Mouse (Mus musculus): ENCODE measurements around the gene Asap2. TPM values are rescaled to one million over a fixed set of nuclear protein-coding genes. Genes with fewer than 3 reads are reported as not detected.

Asap2 gene
- polyA plus RNA-seq, 2 experiments, result 1.0 to 2.0 TPM

DNA sequence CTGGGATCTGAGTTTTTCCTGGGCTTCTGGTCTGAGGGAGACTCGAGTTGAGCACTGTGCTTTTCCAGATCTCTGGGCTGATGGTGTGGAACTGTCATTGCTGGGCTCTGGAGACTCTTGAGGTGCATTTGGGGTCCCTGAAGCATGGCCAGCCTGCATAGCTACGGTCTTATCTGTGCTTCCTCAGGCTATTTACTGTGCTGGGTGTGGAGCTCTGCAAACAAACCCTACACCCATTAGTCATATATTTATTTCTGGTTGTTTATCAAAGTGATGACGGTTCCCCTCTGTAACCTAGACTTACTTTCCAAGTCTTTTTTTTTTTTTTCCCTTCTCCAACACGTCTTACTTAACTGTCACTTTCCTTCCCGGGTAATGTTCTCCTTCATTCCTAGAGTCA is 154.3 kb downstream of the Asap2 start:
- Histone ChIP-seq H3K4me2 (ENCODE audit: low read depth) (peak overlapping the region; percentile 40), H3K9me3 (ENCODE audit: control insufficient read depth, low read length) (no peaks in the 10 kb centered on the region), H3K4me3 (ENCODE audit: insufficient read depth in 1 of 2, low read depth in 2 of 2, low read length in 2 of 2) (no peak overlapping the region), H3K4me1 (replicated peaks; ENCODE audit: control insufficient read depth in 2 of 2, insufficient read depth in 2 of 2, low read length in 1 of 2) (peaks cover 13 to 31% of the 10 kb centered on the region in 2 experiments; a peak in 3 of 4 replicates), H3K9ac (replicated peaks) (no peak overlapping the region), H3K27me3 (ENCODE audit: control insufficient read depth, insufficient read depth, low read length) (no peaks in the 10 kb centered on the region), H3K36me3 (replicated peaks; ENCODE audit: control insufficient read depth, insufficient read depth, low read depth) (no peaks in the 10 kb centered on the region), H3K27ac (no peak overlapping the region)
- TF ChIP-seq EP300 (IDR thresholded peaks at IDR 0.05; ENCODE audit: low read depth), result peak; percentile 54
- no peak for TF ChIP-seq CTCF (IDR thresholded peaks at IDR 0.05; ENCODE audit: low read depth)
- peak; percentile 85 for ATAC-seq (ENCODE audit: insufficient read depth)
- WGBS (ENCODE audit: insufficient replicate concordance), result 14% methylated on average over 5 of the region's 5 CpGs
- peak in 1 of 3 experiments; percentile 36 for DNase-seq (ENCODE audit: low read depth in 3 of 3, low spot score in 3 of 3)

DNA sequence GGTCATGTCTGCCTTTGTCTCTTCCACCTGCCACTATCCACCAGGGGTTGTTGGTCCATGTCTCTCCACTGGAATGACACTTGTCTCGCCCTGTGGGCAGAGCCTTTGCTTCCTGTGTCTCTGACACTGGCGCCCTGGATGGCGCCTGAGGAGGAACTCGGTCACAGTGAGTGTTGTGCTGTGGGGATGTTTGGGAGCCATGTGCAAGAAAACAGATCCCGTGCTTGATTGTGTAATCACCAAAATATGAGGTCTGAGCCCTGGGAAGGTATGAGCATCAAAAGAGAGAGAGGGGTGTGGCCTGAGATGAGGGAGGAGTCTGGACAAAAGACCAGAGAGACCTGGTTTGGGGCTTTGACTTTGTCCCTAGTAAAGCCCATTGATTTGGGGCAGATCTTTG is 154.8 kb downstream of the Asap2 start:
- Histone ChIP-seq H3K27ac (peak overlapping the region; percentile 43; the same call in 1 of the 2 replicates), H3K27me3 (ENCODE audit: control insufficient read depth, insufficient read depth, low read length) (no peaks in the 10 kb centered on the region), H3K4me1 (replicated peaks; ENCODE audit: control insufficient read depth in 2 of 2, insufficient read depth in 2 of 2, low read length in 1 of 2) (peaks cover 13 to 31% of the 10 kb centered on the region in 2 experiments; a peak in 3 of 4 replicates), H3K9ac (replicated peaks) (no peak overlapping the region), H3K9me3 (ENCODE audit: control insufficient read depth, low read length) (no peaks in the 10 kb centered on the region), H3K4me2 (ENCODE audit: low read depth) (peak overlapping the region; percentile 40), H3K36me3 (replicated peaks; ENCODE audit: control insufficient read depth, insufficient read depth, low read depth) (no peaks in the 10 kb centered on the region), H3K4me3 (ENCODE audit: insufficient read depth in 1 of 2, low read depth in 2 of 2, low read length in 2 of 2) (no peak overlapping the region)
- peak; percentile 31; the same call in 1 of the 2 replicates for ATAC-seq (ENCODE audit: insufficient read depth)
- TF ChIP-seq CTCF (IDR thresholded peaks at IDR 0.05; ENCODE audit: low read depth) (no peak), EP300 (IDR thresholded peaks at IDR 0.05; ENCODE audit: low read depth) (no peak)
- 48% methylated on average over 5 of the region's 5 CpGs for WGBS (ENCODE audit: insufficient replicate concordance)
- no peak for DNase-seq (ENCODE audit: low read depth in 3 of 3, low spot score in 3 of 3)

DNA sequence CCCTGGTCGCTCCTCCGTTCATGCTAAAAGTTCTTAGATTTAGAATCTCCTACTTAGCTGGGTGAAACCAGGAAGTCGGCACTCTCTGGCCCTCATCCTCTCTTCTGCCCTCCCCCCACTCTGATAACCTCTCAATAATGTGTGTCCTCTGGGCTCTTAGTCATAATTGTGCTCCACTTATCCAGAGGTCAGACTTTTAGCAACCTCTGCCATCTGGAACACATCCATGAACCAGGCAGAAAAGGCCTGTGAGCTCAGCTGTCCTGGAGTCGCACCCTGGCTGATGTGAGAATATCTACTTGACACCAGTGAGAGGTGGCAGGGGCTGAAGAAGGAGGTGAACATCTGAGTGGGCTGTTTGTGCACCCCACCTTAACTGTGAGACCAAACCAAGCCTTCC is 156.6 kb downstream of the Asap2 start:
- ATAC-seq (ENCODE audit: insufficient read depth), result no peak
- DNase-seq (ENCODE audit: low read depth in 3 of 3, low spot score in 3 of 3), result no peak
- no peak overlapping the region for H3K9ac ChIP-seq (replicated peaks)
- H3K36me3 ChIP-seq (replicated peaks; ENCODE audit: control insufficient read depth, insufficient read depth, low read depth), result no peaks in the 10 kb centered on the region
- no peaks in the 10 kb centered on the region for H3K9me3 ChIP-seq (ENCODE audit: control insufficient read depth, low read length)
- no peak for TF ChIP-seq EP300 (IDR thresholded peaks at IDR 0.05; ENCODE audit: low read depth)
- no peak for TF ChIP-seq CTCF (IDR thresholded peaks at IDR 0.05; ENCODE audit: low read depth)
- H3K4me1 ChIP-seq (replicated peaks; ENCODE audit: control insufficient read depth in 2 of 2, insufficient read depth in 2 of 2, low read length in 1 of 2), result peaks cover 10 to 18% of the 10 kb centered on the region in 2 experiments; a peak in 3 of 4 replicates
- WGBS (ENCODE audit: insufficient replicate concordance), result 63% methylated on average over 4 of the region's 4 CpGs
- H3K27me3 ChIP-seq (ENCODE audit: control insufficient read depth, insufficient read depth, low read length), result no peaks in the 10 kb centered on the region
- no peak overlapping the region for H3K27ac ChIP-seq
- no peak overlapping the region for H3K4me3 ChIP-seq (ENCODE audit: insufficient read depth in 1 of 2, low read depth in 2 of 2, low read length in 2 of 2)
- no peak overlapping the region for H3K4me2 ChIP-seq (ENCODE audit: low read depth)

DNA sequence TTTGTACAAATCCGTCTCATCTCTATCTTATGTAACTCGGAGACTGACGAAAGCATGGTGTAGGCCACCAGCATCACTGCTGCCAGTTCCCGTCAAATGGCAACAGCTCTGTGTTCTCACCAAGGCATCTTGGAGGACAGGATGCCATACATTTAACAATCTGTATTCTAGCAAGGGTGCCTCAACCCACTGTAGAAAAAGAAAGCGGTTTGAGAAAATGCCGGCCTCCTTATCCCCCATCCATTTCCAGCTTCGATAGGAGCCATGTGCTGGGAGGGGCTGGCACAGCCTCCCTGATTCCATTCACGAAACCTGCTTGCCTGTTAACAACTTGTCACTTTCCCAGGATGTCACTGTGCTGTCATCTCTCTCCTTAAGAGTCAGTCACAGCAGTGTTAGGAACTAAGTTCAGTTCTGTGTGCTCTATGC is 163.0 kb downstream of the Asap2 start:
- H3K36me3 ChIP-seq (replicated peaks; ENCODE audit: control insufficient read depth, insufficient read depth, low read depth), result no peaks in the 10 kb centered on the region
- H3K4me3 ChIP-seq (ENCODE audit: insufficient read depth in 1 of 2, low read depth in 2 of 2, low read length in 2 of 2), result no peak overlapping the region
- H3K27ac ChIP-seq, result no peak overlapping the region
- no peaks in the 10 kb centered on the region for H3K9me3 ChIP-seq (ENCODE audit: control insufficient read depth, low read length)
- TF ChIP-seq EP300 (IDR thresholded peaks at IDR 0.05; ENCODE audit: low read depth) (no peak), CTCF (IDR thresholded peaks at IDR 0.05; ENCODE audit: low read depth) (no peak)
- H3K9ac ChIP-seq (replicated peaks), result no peak overlapping the region
- no peak overlapping the region for H3K4me2 ChIP-seq (ENCODE audit: low read depth)
- ATAC-seq (ENCODE audit: insufficient read depth) (no peak), DNase-seq (ENCODE audit: low read depth in 3 of 3, low spot score in 3 of 3) (no peak)
- 66% methylated on average over 8 of the region's 8 CpGs for WGBS (ENCODE audit: insufficient replicate concordance)
- no peaks in the 10 kb centered on the region for H3K27me3 ChIP-seq (ENCODE audit: control insufficient read depth, insufficient read depth, low read length)
- peaks cover 0 to 13% of the 10 kb centered on the region in 2 experiments; a peak in 2 of 4 replicates for H3K4me1 ChIP-seq (replicated peaks; ENCODE audit: control insufficient read depth in 2 of 2, insufficient read depth in 2 of 2, low read length in 1 of 2)

- Histone ChIP-seq H3K27ac (no peak overlapping the region), H3K9me3 (ENCODE audit: control insufficient read depth, low read length) (no peaks in the 10 kb centered on the region), H3K4me1 (replicated peaks; ENCODE audit: control insufficient read depth in 2 of 2, insufficient read depth in 2 of 2, low read length in 1 of 2) (peaks cover 0 to 14% of the 10 kb centered on the region in 2 experiments; a peak in 2 of 4 replicates), H3K36me3 (replicated peaks; ENCODE audit: control insufficient read depth, insufficient read depth, low read depth) (no peaks in the 10 kb centered on the region), H3K4me2 (ENCODE audit: low read depth) (no peak overlapping the region), H3K27me3 (ENCODE audit: control insufficient read depth, insufficient read depth, low read length) (no peaks in the 10 kb centered on the region), H3K9ac (replicated peaks) (no peak overlapping the region), H3K4me3 (ENCODE audit: insufficient read depth in 1 of 2, low read depth in 2 of 2, low read length in 2 of 2) (no peak overlapping the region)
- TF ChIP-seq CTCF (IDR thresholded peaks at IDR 0.05; ENCODE audit: low read depth), result no peak
- DNase-seq (ENCODE audit: low read depth in 3 of 3, low spot score in 3 of 3), result no peak
- ATAC-seq (ENCODE audit: insufficient read depth), result 0 out of 2 replicates have a peak, but pooled peaks have one; percentile 37
- 34% methylated on average over 4 of the region's 4 CpGs for WGBS (ENCODE audit: insufficient replicate concordance)
Observed at GRCm38 (mm10) chr12:21155062-21155461, 164.8 kb downstream of the Asap2 start.
